Mouse (Mus musculus) stomach, embryonic 14.5 days (tissue): Measurements from ENCODE around the gene Trim28. TPM values are rescaled to one million over a fixed set of nuclear protein-coding genes. Genes with fewer than 3 reads are reported as not detected.

ENCODE experiments used
- ATAC-seq: fragments of 200-750 bp; cut with Nextera tagmentation; 2 replicates; pipeline ENCODE4 v1.8.0; 2017; ENCODE audit warnings: low read depth, moderate TSS enrichment; ENCODE audit not compliant: insufficient number of reproducible peaks, insufficient read depth, low FRiP score
- H3K27ac ChIP-seq: fragments of 300-500 bp; sonication (generic); 2 replicates; pipeline ENCODE4 v1.5.1; 2014; ENCODE audit warnings: mild to moderate bottlenecking, low read length, moderate library complexity, mixed read lengths
- H3K27me3 ChIP-seq: fragments of 300-500 bp; sonication (generic); 2 replicates; pipeline ENCODE4 v1.6.1; 2014; ENCODE audit warnings: low read length, control low read depth, mixed read lengths; ENCODE audit not compliant: control insufficient read depth, insufficient read depth
- H3K36me3 ChIP-seq: fragments of 300-500 bp; sonication (generic); 2 replicates; pipeline ENCODE4 v1.6.1; 2014; ENCODE audit warnings: mild to moderate bottlenecking, control low read depth, low read length, moderate library complexity, mixed read lengths; ENCODE audit not compliant: control insufficient read depth, insufficient read depth
- H3K4me1 ChIP-seq: fragments of 300-500 bp; sonication (generic); 2 replicates; pipeline ENCODE4 v1.6.1; 2014; ENCODE audit warnings: low read length, control low read depth, mixed read lengths; ENCODE audit not compliant: control insufficient read depth, insufficient read depth
- H3K4me2 ChIP-seq: fragments of 300-500 bp; sonication (generic); replicated peaks from 2 replicates; pipeline ENCODE4 v1.6.1; 2014; ENCODE audit warnings: low read depth, low read length, control low read depth
- H3K4me3 ChIP-seq: fragments of 300-500 bp; sonication (generic); 2 replicates; pipeline ENCODE4 v1.5.1; 2014; ENCODE audit warnings: low read depth, low read length, control low read depth
- H3K9ac ChIP-seq: fragments of 300-500 bp; sonication (generic); replicated peaks from 2 replicates; pipeline ENCODE4 v1.6.1; 2014; ENCODE audit warnings: low read depth, mild to moderate bottlenecking, control low read depth, low read length, moderate library complexity, mixed read lengths
- H3K9me3 ChIP-seq: fragments of 300-500 bp; sonication (generic); 2 replicates; pipeline ENCODE4 v1.6.1; 2016; ENCODE audit warnings: low read depth, low read length, control low read depth; ENCODE audit not compliant: control insufficient read depth
- WGBS: fragments of 180-500 bp; shearing (Covaris S2); extraction: QIAGEN DNeasy Blood & Tissue Kit; methylation state at CpG from one replicate; pipeline ENCODE4 v1.1.7; 2014; 5-methylcytosine and 5-hydroxymethylcytosine counted together
- polyA plus RNA-seq: library from polyadenylated mRNA; unstranded; fragments of >200 nt; fragmentation: Nextera tagmentation; extraction: Ambion mirVana; gene quantifications from 2 replicates; pipeline ENCODE4 v1.2.1, GENCODE M21; 2014

The Trim28 gene
- polyA plus RNA-seq, 1 experiment from 2014 or later, result 397 TPM

GRCm38 (mm10) chr7:12987409-12988189, 11.3 kb upstream of the Trim28 start:
- Histone ChIP-seq H3K36me3 (no peaks in the 10 kb centered on the region), H3K4me1 (no peaks in the 10 kb centered on the region), H3K9ac (no peak overlapping the region), H3K27me3 (no peaks in the 10 kb centered on the region), H3K4me3 (no peak overlapping the region), H3K27ac (no peak overlapping the region), H3K9me3 (no peaks in the 10 kb centered on the region), H3K4me2 (no peak overlapping the region)
- no peak for ATAC-seq
- 73% methylated on average over 8 of the region's 8 CpGs for WGBS

DNA sequence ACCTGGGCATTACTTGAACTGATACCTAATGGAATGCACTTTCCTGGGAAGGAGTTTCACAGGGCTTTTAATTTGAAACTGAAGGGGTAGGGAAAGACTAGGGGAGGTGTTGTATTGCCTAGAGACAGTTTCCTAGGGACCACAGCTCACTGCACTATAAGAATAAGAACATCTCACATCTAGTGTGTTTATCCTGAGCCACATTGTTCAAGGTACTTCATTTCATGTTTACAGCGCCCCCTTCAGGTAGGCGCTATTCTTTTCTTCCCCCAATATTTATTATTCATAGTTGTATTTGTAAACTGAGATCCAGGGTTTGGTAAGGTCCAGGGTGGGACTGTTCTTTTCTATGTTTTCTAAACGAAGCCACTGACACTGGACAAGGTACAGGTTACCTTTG, 6.7 kb upstream of the Trim28 start:
- H3K36me3 ChIP-seq, result no peaks in the 10 kb centered on the region
- H3K4me1 ChIP-seq, result no peaks in the 10 kb centered on the region
- H3K27ac ChIP-seq, result no peak overlapping the region
- no peak overlapping the region for H3K4me2 ChIP-seq
- H3K9me3 ChIP-seq, result no peaks in the 10 kb centered on the region
- WGBS, result 4% methylated on average over 3 of the region's 3 CpGs
- no peak for ATAC-seq
- no peak overlapping the region for H3K4me3 ChIP-seq
- H3K9ac ChIP-seq, result no peak overlapping the region
- no peaks in the 10 kb centered on the region for H3K27me3 ChIP-seq

DNA sequence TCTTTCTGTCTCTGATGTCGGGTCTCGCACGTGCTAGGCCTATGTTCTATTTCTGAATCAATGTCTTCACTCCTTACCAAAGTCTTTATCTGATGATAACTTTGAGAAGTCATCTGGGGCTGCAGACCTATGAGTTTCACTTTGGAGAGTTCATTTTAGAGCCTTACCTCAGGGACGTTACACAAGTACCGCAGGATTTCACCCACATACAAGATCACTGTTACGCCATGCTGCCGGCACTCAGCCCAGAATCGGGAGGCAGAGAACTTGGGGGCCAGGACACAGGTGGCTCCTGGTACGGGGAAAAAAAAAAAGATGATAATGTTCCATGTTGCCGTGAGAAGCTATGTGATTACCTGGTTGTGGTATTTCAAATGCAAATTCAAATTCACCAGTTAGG, 5.8 kb upstream of the Trim28 start:
- no peak for ATAC-seq
- no peak overlapping the region for H3K27ac ChIP-seq
- no peak overlapping the region for H3K9ac ChIP-seq
- no peaks in the 10 kb centered on the region for H3K9me3 ChIP-seq
- WGBS, result 86% methylated on average over 10 of the region's 10 CpGs
- H3K27me3 ChIP-seq, result no peaks in the 10 kb centered on the region
- no peaks in the 10 kb centered on the region for H3K4me1 ChIP-seq
- H3K4me2 ChIP-seq, result no peak overlapping the region
- no peak overlapping the region for H3K4me3 ChIP-seq
- no peaks in the 10 kb centered on the region for H3K36me3 ChIP-seq

DNA sequence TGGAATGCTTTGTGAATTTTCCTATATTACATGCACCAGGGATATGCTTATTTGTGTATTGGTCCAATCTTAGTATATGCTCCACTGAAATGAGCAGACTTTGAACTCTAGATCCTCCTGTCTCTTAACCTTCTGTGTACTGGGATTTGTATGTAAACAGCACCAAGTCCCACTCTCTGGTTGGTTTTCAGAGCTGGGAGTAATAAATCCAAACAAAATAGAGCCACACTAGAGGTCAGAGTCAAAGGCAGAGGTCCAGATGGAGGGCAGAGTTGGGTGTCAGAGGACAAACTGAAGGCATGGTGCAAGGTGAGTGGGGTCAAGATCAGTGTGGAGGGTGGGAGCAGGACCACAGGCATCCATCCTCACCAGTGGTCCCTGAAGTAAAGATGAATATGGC, 3.1 kb upstream of the Trim28 start:
- no peak overlapping the region for H3K27ac ChIP-seq
- no peak overlapping the region for H3K4me2 ChIP-seq
- no peaks in the 10 kb centered on the region for H3K36me3 ChIP-seq
- no peaks in the 10 kb centered on the region for H3K27me3 ChIP-seq
- H3K9ac ChIP-seq, result no peak overlapping the region
- H3K4me1 ChIP-seq, result no peaks in the 10 kb centered on the region
- no peak overlapping the region for H3K4me3 ChIP-seq
- no peaks in the 10 kb centered on the region for H3K9me3 ChIP-seq
- ATAC-seq, result no peak

- ATAC-seq, result no peak
- H3K9ac ChIP-seq, result no peak overlapping the region
- no peak overlapping the region for H3K4me2 ChIP-seq
- H3K9me3 ChIP-seq, result no peaks in the 10 kb centered on the region
- 72% methylated on average over 5 of the region's 5 CpGs for WGBS
- no peaks in the 10 kb centered on the region for H3K36me3 ChIP-seq
- H3K4me1 ChIP-seq, result no peaks in the 10 kb centered on the region
- no peak overlapping the region for H3K4me3 ChIP-seq
- H3K27me3 ChIP-seq, result no peaks in the 10 kb centered on the region
- H3K27ac ChIP-seq, result no peak overlapping the region
These were observed 1.7 kb upstream of the Trim28 start for GRCm38 (mm10) chr7:12997230-12997629.

GRCm38 (mm10) chr7:12998053-12998452, 861 bp upstream of the Trim28 start, which contains the start of gene Slc27a5:
Gene Slc27a5, minus strand, starts transcription at chr7:12998192.
- Histone ChIP-seq H3K4me3 (no peak within 1 kb of the TSS), H3K27ac (no peak within 1 kb of the TSS), H3K4me2 (no peak within 1 kb of the TSS), H3K9me3 (no peaks in the 10 kb centered on the region), H3K27me3 (no peaks in the 10 kb centered on the region), H3K4me1 (no peaks in the 10 kb centered on the region), H3K9ac (no peak within 1 kb of the TSS), H3K36me3 (no peaks in the 10 kb centered on the region)
- no peak for ATAC-seq
- 75% methylated on average over 5 of the region's 5 CpGs for WGBS

- 66% methylated on average over 1 of the region's 1 CpGs for WGBS
- peaks cover 8% of the 10 kb centered on the region for H3K36me3 ChIP-seq
- no peaks in the 10 kb centered on the region for H3K9me3 ChIP-seq
- H3K4me3 ChIP-seq, result no peak overlapping the region
- no peak overlapping the region for H3K9ac ChIP-seq
- no peaks in the 10 kb centered on the region for H3K4me1 ChIP-seq
- H3K27me3 ChIP-seq, result no peaks in the 10 kb centered on the region
- H3K27ac ChIP-seq, result no peak overlapping the region
- no peak overlapping the region for H3K4me2 ChIP-seq
- ATAC-seq, result no peak
These were observed 2.7 kb downstream of the Trim28 start for GRCm38 (mm10) chr7:13001584-13001983.

DNA sequence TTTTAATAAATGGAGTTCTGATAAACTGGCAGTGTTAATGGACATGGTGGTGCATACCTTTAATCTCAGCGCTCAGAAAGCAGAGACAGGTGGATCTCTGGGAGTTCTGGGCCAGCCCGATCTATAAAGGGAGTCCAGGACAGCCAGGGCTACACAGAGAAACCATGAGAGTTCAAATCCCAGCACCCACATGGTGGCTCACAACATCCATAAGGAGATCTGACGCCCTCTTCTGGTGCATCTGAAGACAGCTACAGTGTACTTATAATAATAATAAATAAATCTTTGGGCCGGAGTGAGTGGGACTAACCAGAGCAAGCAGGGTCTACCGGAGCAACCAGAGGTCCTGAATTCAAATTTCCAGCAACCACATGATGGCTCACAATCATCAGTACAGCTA, 4.5 kb downstream of the Trim28 start:
- no peak overlapping the region for H3K4me3 ChIP-seq
- WGBS, result 75% methylated on average over 5 of the region's 5 CpGs
- no peak overlapping the region for H3K4me2 ChIP-seq
- peaks cover 25% of the 10 kb centered on the region for H3K36me3 ChIP-seq
- 0 out of 2 replicates have a peak, but pooled peaks cover under 1% of the 10 kb centered on the region for H3K4me1 ChIP-seq
- no peaks in the 10 kb centered on the region for H3K9me3 ChIP-seq
- no peak overlapping the region for H3K27ac ChIP-seq
- H3K27me3 ChIP-seq, result no peaks in the 10 kb centered on the region
- ATAC-seq, result no peak
- no peak overlapping the region for H3K9ac ChIP-seq

DNA sequence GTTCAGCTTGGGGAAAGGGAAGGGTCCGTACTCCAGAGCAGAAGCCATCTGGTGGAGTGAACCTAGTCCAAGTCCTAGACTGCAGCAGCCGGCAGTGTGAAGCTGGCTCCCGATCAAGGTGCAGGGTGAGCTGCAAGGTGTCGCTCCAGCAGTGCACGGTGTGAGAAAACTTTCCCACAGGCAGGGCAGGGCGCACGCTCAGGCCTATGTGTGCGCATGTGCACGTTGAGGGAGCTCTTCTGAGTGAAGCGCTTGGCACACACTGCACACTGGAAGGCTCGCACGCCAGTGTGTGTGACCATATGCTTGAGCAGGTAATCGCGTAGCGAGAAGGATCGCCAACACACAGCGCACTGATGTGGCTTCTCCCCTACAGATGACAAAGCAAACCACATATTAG, 7.1 kb downstream of the Trim28 start:
- no peaks in the 10 kb centered on the region for H3K9me3 ChIP-seq
- 87% methylated on average over 17 of the region's 17 CpGs for WGBS
- ATAC-seq, result no peak
- H3K4me3 ChIP-seq, result no peak overlapping the region
- H3K27me3 ChIP-seq, result no peaks in the 10 kb centered on the region
- H3K9ac ChIP-seq, result no peak overlapping the region
- peaks cover 25% of the 10 kb centered on the region for H3K36me3 ChIP-seq
- no peak overlapping the region for H3K27ac ChIP-seq
- no peak overlapping the region for H3K4me2 ChIP-seq
- H3K4me1 ChIP-seq, result peaks cover 8% of the 10 kb centered on the region; the same call in 1 of the 2 replicates
